Mouse (Mus musculus) ZHBTc4 (cell line): ENCODE measurements at regions not wholly inside any gene's neighbourhood (a gene's known extent, or its start where the extent isn't known, plus 50 kb on each side); places are given as distances from the start of the nearest gene placed in this dataset.
A peak's percentile ranks its signal among the peaks of the same experiment; 100 is the strongest.

Experiments
- DNase-seq: peaks from one replicate; pipeline ENCODE4 v3.0.0-alpha.2; 2011; ENCODE audit warnings: low read depth, low spot score

GRCm38 (mm10) chr14:24769451-24769850 is 282.5 kb downstream of the Rps24 start:
- no peak for DNase-seq

GRCm38 (mm10) chr14:24770015-24770977 is 283.4 kb downstream of the Rps24 start:
- DNase-seq, result no peak

GRCm38 (mm10) chr14:24771663-24772062 is 284.7 kb downstream of the Rps24 start:
- no peak for DNase-seq

- no peak for DNase-seq
These were observed 285.2 kb downstream of the Rps24 start for GRCm38 (mm10) chr14:24772129-24772528.

GRCm38 (mm10) chr14:24778748-24779630 is 292.1 kb downstream of the Rps24 start:
- DNase-seq, result peak; percentile 80

- DNase-seq, result peak; percentile 21
These were observed 294.7 kb downstream of the Rps24 start for GRCm38 (mm10) chr14:24781674-24782073.

GRCm38 (mm10) chr14:24783889-24784288 is 297.0 kb downstream of the Rps24 start:
- DNase-seq, result no peak

GRCm38 (mm10) chr14:24785452-24785851 is 298.5 kb downstream of the Rps24 start:
- no peak for DNase-seq

- peak; percentile 25 for DNase-seq
These were observed 306.7 kb downstream of the Rps24 start for GRCm38 (mm10) chr14:24793375-24794285.

- no peak for DNase-seq
These were observed 307.5 kb downstream of the Rps24 start for GRCm38 (mm10) chr14:24794359-24794845.

GRCm38 (mm10) chr14:24797494-24797893 is 310.6 kb downstream of the Rps24 start:
- no peak for DNase-seq

- no peak for DNase-seq
These were observed 311.1 kb downstream of the Rps24 start for GRCm38 (mm10) chr14:24798066-24798465.

GRCm38 (mm10) chr14:24803001-24803655 is 316.2 kb downstream of the Rps24 start:
- no peak for DNase-seq

- DNase-seq, result no peak
These were observed 320.1 kb downstream of the Rps24 start for GRCm38 (mm10) chr14:24807061-24807460.

- DNase-seq, result no peak
These were observed 336.1 kb downstream of the Rps24 start for GRCm38 (mm10) chr14:24822876-24823567.

GRCm38 (mm10) chr14:24824351-24824750 is 337.4 kb downstream of the Rps24 start:
- DNase-seq, result no peak

GRCm38 (mm10) chr14:24825722-24826386 is 338.9 kb downstream of the Rps24 start:
- DNase-seq, result no peak

GRCm38 (mm10) chr14:24826471-24827337 is 339.8 kb downstream of the Rps24 start:
- no peak for DNase-seq
